Mouse (Mus musculus): ENCODE results near the gene Adm.
"Not testable (repeated sequence)": the region's sequence is repeated elsewhere in the genome, so short reads cannot be mapped to it uniquely, and the experiment has no call there.

Gene Adm

GRCm38 (mm10) chr7:110627486-110628272 is at the start of gene Adm:
Gene Adm, plus strand, starts transcription at chr7:110627661.
- in situ Hi-C loops (cut with MboI, MseI), result loop anchor here (5.0 to 25.0 kb wide), 3 partner anchors 340 to 665 kb away; partner anchors contain the start of gene Dennd5a

GRCm38 (mm10) chr7:110583705-110584104 is 43.8 kb upstream of the Adm start:
- in situ Hi-C loops (cut with MboI, MseI), result no loop called here

DNA sequence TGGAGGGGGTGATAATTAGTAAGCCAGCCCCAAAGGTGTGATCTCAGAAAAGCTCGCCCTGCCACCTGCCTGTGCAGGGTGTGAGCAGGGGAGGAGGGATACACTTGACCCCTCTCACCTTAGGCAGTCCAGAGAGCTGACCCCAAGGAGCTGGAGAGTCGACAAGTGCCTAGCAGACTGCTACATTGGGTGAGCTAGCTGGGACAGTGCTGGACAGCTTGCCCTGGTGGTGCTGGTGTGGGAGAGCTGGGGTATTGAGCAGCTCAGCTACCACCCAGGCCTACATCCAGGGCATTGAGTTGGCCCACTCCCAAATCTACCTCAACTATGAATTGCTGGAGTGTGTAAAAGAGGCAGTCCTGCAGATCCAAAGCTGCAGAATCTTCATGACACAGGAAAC is 43.3 kb upstream of the Adm start:
- in situ Hi-C loops (cut with MboI, MseI), result no loop called here

GRCm38 (mm10) chr7:110585250-110585649 is 42.2 kb upstream of the Adm start:
- in situ Hi-C loops (cut with MboI, MseI), result no loop called here

GRCm38 (mm10) chr7:110587721-110588120 is 39.7 kb upstream of the Adm start:
- in situ Hi-C loops (cut with MboI, MseI), result no loop called here

- in situ Hi-C loops (cut with MboI, MseI), result not testable (repeated sequence)
Measured at GRCm38 (mm10) chr7:110593991-110594390, 33.5 kb upstream of the Adm start.

DNA sequence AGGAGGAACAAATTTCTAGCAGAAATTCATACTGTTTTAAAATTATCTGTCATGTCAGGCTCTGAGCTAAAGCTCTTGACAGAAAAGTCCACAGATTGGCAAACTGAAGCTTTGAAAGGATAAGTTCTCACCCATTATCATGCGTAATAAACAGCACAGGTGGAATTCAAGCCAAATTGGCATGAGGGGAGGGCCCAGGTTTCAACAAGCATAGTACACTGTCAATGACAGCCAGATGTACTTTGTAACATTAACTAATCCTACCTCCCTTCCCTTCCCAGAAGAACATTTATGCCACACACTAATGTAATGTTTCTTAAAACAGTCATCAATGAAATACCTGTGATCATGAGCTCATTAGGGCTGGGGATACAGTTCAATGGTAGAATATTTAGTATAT is 30.3 kb upstream of the Adm start:
- in situ Hi-C loops (cut with MboI, MseI), result no loop called here

DNA sequence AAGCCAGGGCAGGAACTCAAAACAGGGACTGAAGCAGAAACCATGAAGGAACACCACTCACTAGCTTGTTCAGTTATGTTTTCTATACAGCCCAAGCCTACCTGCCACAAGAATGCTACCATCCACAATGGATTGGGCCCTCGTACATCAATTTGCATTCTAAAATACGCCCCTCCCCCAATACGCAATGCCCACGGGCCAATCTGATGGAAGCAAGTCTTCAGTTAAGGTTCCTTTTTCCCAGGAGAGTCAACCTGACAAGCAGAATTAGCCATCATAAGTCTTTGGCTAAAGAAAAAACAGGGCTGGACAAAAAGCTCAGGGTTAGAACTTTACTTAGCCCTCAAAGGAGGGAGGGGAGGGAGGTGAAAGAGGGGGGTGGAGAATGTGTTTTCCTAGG is 22.0 kb upstream of the Adm start:
- in situ Hi-C loops (cut with MboI, MseI), result no loop called here

DNA sequence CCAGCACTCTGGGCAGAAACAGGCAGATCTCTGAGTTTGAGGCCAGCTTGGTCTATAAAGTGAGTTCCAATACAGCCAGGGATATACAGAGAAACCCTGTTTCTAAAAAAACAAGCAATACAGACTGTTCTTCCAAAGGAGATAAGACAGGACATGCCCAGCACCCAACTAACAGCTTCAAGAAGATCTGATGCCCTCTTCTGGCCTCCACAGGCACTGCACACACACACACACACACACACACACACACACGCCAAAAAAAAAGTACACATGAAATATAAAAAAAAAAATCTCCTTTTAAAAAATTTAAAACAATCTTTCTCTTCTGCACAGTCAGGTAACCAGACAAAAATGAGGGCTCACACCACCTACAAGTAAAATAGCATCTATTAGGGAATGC is 20.6 kb upstream of the Adm start:
- in situ Hi-C loops (cut with MboI, MseI), result no loop called here

GRCm38 (mm10) chr7:110613381-110614132 is 13.9 kb upstream of the Adm start:
- in situ Hi-C loops (cut with MboI, MseI), result no loop called here

GRCm38 (mm10) chr7:110614133-110615063 is 13.1 kb upstream of the Adm start, which contains the start of gene Sbf2:
Gene Sbf2, minus strand, starts transcription at chr7:110614922.
- in situ Hi-C loops (cut with MboI, MseI), result no loop called here

GRCm38 (mm10) chr7:110615151-110615631 is 12.3 kb upstream of the Adm start:
- in situ Hi-C loops (cut with MboI, MseI), result no loop called here

DNA sequence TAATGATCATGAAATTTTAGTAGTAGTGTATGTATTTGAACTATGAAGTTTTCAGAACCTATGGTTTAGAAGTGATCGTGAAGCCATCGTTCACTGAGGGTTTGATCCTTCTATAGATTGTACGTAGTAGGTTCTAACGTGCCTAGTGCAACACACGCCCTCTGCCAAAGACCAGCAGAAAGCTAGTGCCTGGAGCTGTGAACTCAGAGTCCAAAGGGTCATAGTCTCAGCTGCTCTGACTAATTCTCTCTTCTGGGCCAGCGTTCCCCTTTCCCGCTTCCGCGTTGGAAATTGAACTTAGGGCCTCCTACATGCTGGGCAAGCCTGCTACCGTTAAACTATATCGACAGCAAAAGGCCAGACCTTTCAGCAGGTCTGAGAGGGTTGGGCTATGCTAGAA is 11.7 kb upstream of the Adm start:
- in situ Hi-C loops (cut with MboI, MseI), result no loop called here

DNA sequence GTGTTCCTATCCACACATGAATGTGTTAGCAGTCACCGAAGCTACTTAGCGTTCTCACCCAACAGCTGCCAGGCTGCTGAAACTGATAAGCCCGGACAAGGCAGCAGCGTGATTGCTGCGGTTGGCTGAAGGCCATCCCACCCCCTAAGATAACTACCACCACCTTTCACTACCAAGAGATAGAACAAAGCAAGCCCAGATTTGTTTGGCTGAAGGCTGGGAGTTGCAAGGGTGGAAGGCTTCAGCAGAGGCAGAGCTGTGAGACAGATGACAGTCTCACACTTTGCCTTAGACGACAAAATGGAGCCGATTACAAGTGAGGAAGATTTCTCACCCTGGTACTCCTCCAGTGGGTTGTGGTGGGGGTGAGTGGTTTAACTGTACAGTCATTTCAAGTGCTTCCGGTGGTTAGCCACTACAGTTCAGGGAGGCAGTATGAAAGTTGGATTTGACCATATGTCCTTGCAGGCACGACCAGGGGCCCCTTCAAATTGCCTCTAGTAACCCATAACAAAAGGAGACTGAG is 8.3 kb upstream of the Adm start:
- in situ Hi-C loops (cut with MboI, MseI), result no loop called here

DNA sequence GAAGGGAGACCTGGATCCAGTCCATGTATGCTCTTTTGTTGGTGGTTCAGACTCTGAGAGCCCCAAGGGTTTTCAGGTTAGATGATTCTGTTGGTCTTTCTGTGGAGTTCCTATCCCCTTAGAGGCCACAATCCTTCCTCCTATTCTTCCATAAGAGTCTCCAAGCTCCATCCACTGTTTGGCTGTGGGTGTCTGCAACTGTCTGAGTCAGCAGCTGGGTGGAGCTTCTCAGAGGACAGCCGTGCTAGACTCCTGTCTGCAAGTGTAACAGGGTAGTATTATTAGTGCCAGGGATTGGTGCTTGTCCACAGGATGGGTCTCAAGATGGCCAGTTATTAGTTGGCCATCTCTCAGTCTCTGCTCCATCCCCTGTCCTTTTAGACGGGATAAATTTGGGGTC is 3.4 kb upstream of the Adm start:
- in situ Hi-C loops (cut with MboI, MseI), result loop anchor here (10.0 kb wide), 1 partner anchor 459 kb away; no protein-coding TSS in a partner anchor

DNA sequence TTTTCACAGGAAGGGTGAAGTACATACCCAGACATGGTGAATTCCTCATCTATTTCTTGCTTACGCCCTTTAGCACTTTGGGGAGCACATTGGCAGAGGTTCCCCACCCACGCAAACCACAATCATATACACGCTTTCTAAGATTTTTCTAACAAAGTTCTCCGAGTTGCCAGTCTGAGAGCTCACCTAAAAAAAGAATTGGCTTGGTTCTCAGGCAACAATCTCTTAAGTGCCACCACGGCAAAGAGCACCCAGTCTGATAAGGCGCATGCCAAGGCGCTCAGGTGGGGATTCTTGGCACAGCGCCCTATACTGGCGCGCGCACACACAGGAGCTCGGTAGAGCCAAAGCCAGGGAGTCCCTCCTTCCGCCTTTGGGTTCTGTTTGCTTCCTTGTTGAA is 2.5 kb upstream of the Adm start:
- in situ Hi-C loops (cut with MboI, MseI), result loop anchor here (5.0 to 25.0 kb wide), 3 partner anchors 338 to 663 kb away; partner anchors contain the start of gene Dennd5a

DNA sequence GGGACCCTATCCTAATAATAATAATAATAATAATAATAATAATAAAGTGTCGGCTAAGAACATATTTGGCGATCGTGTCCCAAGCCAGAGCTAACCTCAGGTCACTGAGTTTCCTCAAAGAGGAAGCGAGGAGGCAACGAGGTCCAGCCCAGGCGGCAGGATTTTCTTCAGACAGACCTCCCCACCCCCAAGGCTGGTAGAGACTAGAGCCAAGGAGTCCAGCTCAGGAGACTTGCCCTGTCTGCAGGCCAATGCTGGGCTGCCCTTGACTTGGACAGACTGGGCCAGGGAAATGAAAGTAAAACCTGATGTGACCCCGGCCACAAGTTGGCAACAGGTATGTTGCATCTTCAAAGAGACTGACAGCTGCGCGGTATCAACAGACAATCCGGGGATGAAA is 2.0 kb upstream of the Adm start:
- in situ Hi-C loops (cut with MboI, MseI), result loop anchor here (5.0 to 25.0 kb wide), 3 partner anchors 338 to 663 kb away; partner anchors contain the start of gene Dennd5a

GRCm38 (mm10) chr7:110626186-110627098 is 1.0 kb upstream of the Adm start:
- in situ Hi-C loops (cut with MboI, MseI), result loop anchor here (5.0 to 25.0 kb wide), 3 partner anchors 339 to 664 kb away; partner anchors contain the start of gene Dennd5a

DNA sequence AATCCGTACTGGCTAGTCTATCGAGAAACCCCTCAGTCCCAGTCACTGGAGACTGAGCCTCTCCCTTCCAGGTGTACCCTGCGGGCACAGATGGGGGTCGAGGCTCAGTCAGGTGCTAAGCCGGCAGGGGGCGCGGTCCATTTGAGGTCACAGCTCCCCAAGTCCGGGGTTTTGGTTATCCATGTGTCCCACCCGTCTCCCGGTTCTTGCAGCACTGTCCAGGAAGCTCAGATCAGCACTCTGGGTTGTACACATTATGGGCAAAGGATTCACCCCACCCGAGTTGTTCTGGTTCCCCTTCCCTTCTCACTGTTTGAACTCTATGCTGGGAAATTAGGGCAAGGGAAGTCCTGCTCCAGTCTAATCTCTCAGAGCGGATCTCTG is 370 bp upstream of the Adm start:
- in situ Hi-C loops (cut with MboI, MseI), result loop anchor here (5.0 to 25.0 kb wide), 3 partner anchors 340 to 665 kb away; partner anchors contain the start of gene Dennd5a

GRCm38 (mm10) chr7:110628273-110628600 is 776 bp downstream of the Adm start:
- in situ Hi-C loops (cut with MboI, MseI), result loop anchor here (5.0 to 25.0 kb wide), 3 partner anchors 341 to 666 kb away; partner anchors contain the start of gene Dennd5a
